Mouse (Mus musculus): ENCODE data around the gene Tars2. TPM values are rescaled to one million over a fixed set of nuclear protein-coding genes. Genes with fewer than 3 reads are reported as not detected.
"Not testable (repeated sequence)": the region's sequence is repeated elsewhere in the genome, so short reads cannot be mapped to it uniquely, and the experiment has no call there.

The Tars2 gene
- polyA plus RNA-seq, 1 experiment from 2014 or later: 49.6 TPM

DNA sequence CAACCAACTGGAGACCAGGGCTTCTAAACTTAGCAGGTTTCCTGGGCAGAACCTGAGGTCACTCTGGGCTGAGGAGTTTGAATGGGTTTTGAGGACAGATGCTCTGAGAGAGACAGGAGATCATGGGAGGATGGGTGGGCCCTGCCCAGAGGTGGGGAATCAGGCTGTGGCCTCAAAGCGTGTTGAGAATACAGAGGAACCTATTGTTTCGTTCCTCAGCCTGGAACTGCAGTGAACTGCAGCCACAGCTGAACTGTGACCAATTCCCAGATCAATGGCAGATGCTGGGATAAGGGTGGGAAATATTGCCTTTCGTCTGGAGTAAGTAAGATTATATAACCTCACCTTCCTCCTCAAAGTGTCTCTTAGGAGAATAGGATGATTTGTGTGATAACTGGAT lies 64.2 kb downstream of the Tars2 start:
- ATAC-seq (ENCODE audit: low FRiP score) (no peak), DNase-seq (ENCODE audit: low spot score, missing footprints) (no peak)
- H3K4me1 ChIP-seq (ENCODE audit: control insufficient read depth, insufficient read depth, low read length): peaks cover 5% of the 10 kb centered on the region
- H3K9ac ChIP-seq (ENCODE audit: low read length): no peak overlapping the region
- H3K4me2 ChIP-seq: no peak overlapping the region
- no peak overlapping the region for H3K4me3 ChIP-seq (ENCODE audit: low read depth, low read length)
- no peaks in the 10 kb centered on the region for H3K27me3 ChIP-seq (ENCODE audit: control insufficient read depth, insufficient read depth, low read length)
- WGBS: 36% methylated on average over 3 of the region's 3 CpGs
- H3K27ac ChIP-seq (ENCODE audit: low read depth, low read length): no peak overlapping the region
- no peaks in the 10 kb centered on the region for H3K9me3 ChIP-seq (ENCODE audit: control insufficient read depth, low read length)
- no peaks in the 10 kb centered on the region for H3K36me3 ChIP-seq (ENCODE audit: control insufficient read depth, insufficient read depth, low read length)

DNA sequence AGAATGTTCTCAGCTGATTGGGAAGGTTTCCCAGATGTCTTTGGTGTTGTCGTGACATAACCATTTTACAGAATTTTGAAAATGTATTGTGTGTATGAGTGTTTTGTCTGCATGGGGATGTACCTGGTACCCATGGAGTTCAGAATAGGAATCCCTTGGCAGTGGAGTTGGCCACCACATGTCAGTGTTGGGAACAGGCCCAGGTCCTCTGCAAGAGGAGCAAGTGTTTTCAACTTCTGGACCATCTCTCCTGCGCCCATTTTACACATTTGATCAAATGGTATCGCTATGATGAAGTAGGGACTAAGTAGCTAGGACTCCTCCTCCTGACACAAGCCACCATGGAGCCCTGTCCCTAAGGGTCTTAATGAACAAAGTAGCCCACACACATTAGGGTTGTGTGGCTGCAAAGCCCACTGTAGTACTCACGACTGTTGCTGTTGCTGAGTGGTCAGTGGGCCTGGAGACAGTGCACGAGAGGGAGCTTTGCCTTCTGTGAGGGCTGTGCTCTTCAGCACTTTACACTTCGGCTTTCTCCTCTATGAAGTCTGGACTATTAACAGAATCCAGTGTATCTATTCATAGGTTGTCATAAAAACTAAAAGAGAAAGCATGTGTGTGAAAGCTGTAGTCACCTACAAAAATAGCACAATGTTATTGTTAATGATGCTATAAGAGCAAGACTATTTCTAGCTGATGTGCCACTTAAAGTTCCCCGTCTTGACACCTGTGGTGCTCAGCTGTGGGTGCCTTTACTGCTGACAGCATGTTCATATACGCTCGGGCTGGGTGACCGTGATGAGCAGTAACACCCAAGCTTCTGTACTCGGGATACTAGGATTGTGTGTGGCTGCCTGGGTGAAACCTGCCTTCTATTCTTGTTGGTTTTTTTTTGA lies 65.0 kb downstream of the Tars2 start:
- no peaks in the 10 kb centered on the region for H3K36me3 ChIP-seq (ENCODE audit: control insufficient read depth, insufficient read depth, low read length)
- no peak for ATAC-seq (ENCODE audit: low FRiP score)
- H3K4me1 ChIP-seq (ENCODE audit: control insufficient read depth, insufficient read depth, low read length): peaks cover 5% of the 10 kb centered on the region
- no peak overlapping the region for H3K27ac ChIP-seq (ENCODE audit: low read depth, low read length)
- no peak overlapping the region for H3K4me2 ChIP-seq
- 91% methylated on average over 11 of the region's 11 CpGs for WGBS
- DNase-seq (ENCODE audit: low spot score, missing footprints): no peak
- H3K9me3 ChIP-seq (ENCODE audit: control insufficient read depth, low read length): no peaks in the 10 kb centered on the region
- no peak overlapping the region for H3K4me3 ChIP-seq (ENCODE audit: low read depth, low read length)
- H3K9ac ChIP-seq (ENCODE audit: low read length): no peak overlapping the region
- no peaks in the 10 kb centered on the region for H3K27me3 ChIP-seq (ENCODE audit: control insufficient read depth, insufficient read depth, low read length)

DNA sequence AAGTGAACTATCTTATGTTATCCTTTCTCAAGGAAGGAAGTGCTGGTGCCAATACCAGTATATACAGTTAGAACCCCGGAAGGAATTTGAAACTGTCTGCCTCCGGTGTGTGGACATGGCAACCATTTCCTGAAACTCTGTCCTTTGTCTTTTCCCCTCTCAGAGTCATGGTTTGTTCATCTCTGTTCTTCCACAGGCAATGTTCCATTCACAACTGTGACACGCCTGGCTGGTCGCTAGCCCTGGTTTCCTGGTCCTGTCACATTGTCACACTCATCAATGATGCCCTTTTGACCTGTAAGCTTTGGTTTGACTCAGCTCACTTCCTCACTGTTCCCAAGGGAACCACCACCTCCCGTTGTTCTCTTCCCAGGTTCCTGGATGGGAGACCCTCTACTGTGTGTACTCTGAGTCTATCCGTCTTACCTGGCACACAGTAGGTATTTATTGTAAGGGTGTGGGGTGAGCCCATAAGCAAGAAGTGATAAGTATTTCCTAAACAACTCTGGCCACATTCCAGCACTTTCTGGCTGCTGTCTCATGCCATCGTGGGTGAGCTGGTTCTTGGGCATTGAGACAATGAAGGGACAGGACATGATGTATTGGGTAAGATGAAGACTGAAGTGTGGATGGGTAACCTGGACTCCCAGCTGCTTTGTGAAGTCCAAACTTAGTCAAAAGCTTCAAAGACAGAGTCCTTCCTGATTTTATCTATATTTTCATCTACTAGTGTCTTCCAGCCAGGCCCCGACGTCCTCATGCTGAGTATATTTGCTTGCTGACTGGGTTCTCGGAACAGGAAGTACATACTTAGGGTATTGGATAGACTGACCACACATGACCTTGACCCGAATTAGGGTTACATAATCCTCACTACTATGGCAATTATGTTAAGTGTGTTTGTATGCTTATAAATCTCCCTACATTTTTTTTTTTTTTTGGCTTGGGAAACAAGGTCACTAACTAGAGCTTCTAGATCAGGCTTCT lies 65.9 kb downstream of the Tars2 start:
- 70% methylated on average over 11 of the region's 11 CpGs for WGBS
- H3K9me3 ChIP-seq (ENCODE audit: control insufficient read depth, low read length): no peaks in the 10 kb centered on the region
- no peaks in the 10 kb centered on the region for H3K27me3 ChIP-seq (ENCODE audit: control insufficient read depth, insufficient read depth, low read length)
- H3K4me2 ChIP-seq: no peak overlapping the region
- H3K9ac ChIP-seq (ENCODE audit: low read length): no peak overlapping the region
- H3K4me1 ChIP-seq (ENCODE audit: control insufficient read depth, insufficient read depth, low read length): peaks cover 5% of the 10 kb centered on the region
- H3K36me3 ChIP-seq (ENCODE audit: control insufficient read depth, insufficient read depth, low read length): no peaks in the 10 kb centered on the region
- H3K4me3 ChIP-seq (ENCODE audit: low read depth, low read length): no peak overlapping the region
- ATAC-seq (ENCODE audit: low FRiP score): no peak
- DNase-seq (ENCODE audit: low spot score, missing footprints): no peak
- no peak overlapping the region for H3K27ac ChIP-seq (ENCODE audit: low read depth, low read length)

DNA sequence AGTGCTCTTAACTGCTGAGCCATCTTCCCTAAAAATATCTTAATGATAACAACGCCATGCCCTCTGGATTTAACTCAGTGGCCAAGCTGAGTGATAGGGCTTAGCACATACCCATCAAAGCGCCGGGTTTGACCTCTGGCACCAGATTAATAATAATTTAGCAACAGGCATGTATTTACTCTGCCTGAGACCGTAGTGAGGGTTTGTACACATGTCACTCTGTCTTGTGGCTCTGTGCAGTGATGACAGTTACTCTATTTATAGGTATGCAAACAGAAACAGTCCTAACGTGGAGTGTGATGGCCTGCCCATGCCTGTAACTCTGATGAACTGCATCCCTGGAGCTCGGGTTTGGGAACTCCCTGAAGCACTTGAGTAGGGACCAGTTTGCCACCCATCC lies 67.3 kb downstream of the Tars2 start:
- no peak overlapping the region for H3K4me3 ChIP-seq (ENCODE audit: low read depth, low read length)
- H3K27me3 ChIP-seq (ENCODE audit: control insufficient read depth, insufficient read depth, low read length): no peaks in the 10 kb centered on the region
- DNase-seq (ENCODE audit: low spot score, missing footprints) (no peak), ATAC-seq (ENCODE audit: low FRiP score) (no peak)
- no peaks in the 10 kb centered on the region for H3K36me3 ChIP-seq (ENCODE audit: control insufficient read depth, insufficient read depth, low read length)
- no peak overlapping the region for H3K9ac ChIP-seq (ENCODE audit: low read length)
- H3K27ac ChIP-seq (ENCODE audit: low read depth, low read length): no peak overlapping the region
- H3K9me3 ChIP-seq (ENCODE audit: control insufficient read depth, low read length): no peaks in the 10 kb centered on the region
- H3K4me2 ChIP-seq: no peak overlapping the region
- H3K4me1 ChIP-seq (ENCODE audit: control insufficient read depth, insufficient read depth, low read length): peaks cover 8% of the 10 kb centered on the region
- WGBS: 82% methylated on average over 6 of the region's 6 CpGs

DNA sequence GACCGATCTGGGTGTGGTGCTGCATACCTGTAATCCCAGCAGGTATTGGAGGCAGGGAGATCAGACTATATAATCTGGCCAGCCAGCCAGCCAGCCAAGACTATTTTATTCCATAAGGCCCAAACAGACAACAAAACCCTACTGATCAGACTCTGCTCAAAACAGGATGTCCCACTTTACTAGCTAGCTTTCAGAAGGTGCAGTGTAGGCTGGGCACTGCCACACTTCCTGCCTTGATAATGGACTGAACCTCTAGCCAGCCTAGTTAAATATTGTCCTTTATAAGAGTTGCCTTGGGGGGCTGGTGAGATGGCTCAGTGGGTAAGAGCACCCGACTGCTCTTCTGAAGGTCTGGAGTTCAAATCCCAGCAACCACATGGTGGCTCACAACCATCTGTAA lies 69.5 kb downstream of the Tars2 start:
- H3K9me3 ChIP-seq (ENCODE audit: control insufficient read depth, low read length); H3K27ac ChIP-seq (ENCODE audit: low read depth, low read length); DNase-seq (ENCODE audit: low spot score, missing footprints); H3K4me3 ChIP-seq (ENCODE audit: low read depth, low read length); ATAC-seq (ENCODE audit: low FRiP score); H3K27me3 ChIP-seq (ENCODE audit: control insufficient read depth, insufficient read depth, low read length); H3K36me3 ChIP-seq (ENCODE audit: control insufficient read depth, insufficient read depth, low read length); H3K9ac ChIP-seq (ENCODE audit: low read length); H3K4me2 ChIP-seq: not testable (repeated sequence)
- WGBS: 98% methylated on average over 2 of the region's 2 CpGs
- peaks cover 15% of the 10 kb centered on the region for H3K4me1 ChIP-seq (ENCODE audit: control insufficient read depth, insufficient read depth, low read length)

Small RNAs within 50 kb of the gene (microRNA-seq; reads per million reads assigned to microRNA genes)
- not detected for gene Mir7014

Other genes starting within 250 kb of the Tars2 start
- gene Ctss, start 233.4 kb downstream of the Tars2 start, polyA plus RNA-seq (2014; fragmentation: Nextera tagmentation; extraction: Ambion mirVana): 10.2 TPM in 2 replicates
- not detected in 2 replicates for gene Hormad1, start 200.5 kb downstream of the Tars2 start, polyA plus RNA-seq (2014; fragmentation: Nextera tagmentation; extraction: Ambion mirVana)
- gene Golph3l, start 171.3 kb downstream of the Tars2 start, polyA plus RNA-seq (2014; fragmentation: Nextera tagmentation; extraction: Ambion mirVana): 41.8 and 45.1 TPM in 2 replicates
- gene Ensa, start 135.2 kb downstream of the Tars2 start, polyA plus RNA-seq (2014; fragmentation: Nextera tagmentation; extraction: Ambion mirVana): 88.1 and 93.2 TPM in 2 replicates
- 74.1 and 79.9 TPM in 2 replicates for gene Mcl1, start 101.4 kb downstream of the Tars2 start, polyA plus RNA-seq (2014; fragmentation: Nextera tagmentation; extraction: Ambion mirVana)
- 0.28 and 0.52 TPM in 2 replicates for gene Adamtsl4, start 72.3 kb downstream of the Tars2 start, polyA plus RNA-seq (2014; fragmentation: Nextera tagmentation; extraction: Ambion mirVana)
- gene Ecm1, start 20.6 kb downstream of the Tars2 start, polyA plus RNA-seq (2014; fragmentation: Nextera tagmentation; extraction: Ambion mirVana): 15.4 and 18.0 TPM in 2 replicates
- gene Rprd2, start 58.7 kb upstream of the Tars2 start, polyA plus RNA-seq (2014; fragmentation: Nextera tagmentation; extraction: Ambion mirVana): 22.4 and 22.9 TPM in 2 replicates
- 65.3 and 69.6 TPM in 2 replicates for gene Prpf3, start 95.7 kb upstream of the Tars2 start, polyA plus RNA-seq (2014; fragmentation: Nextera tagmentation; extraction: Ambion mirVana)
- gene Mrps21, start 111.3 kb upstream of the Tars2 start, polyA plus RNA-seq (2014; fragmentation: Nextera tagmentation; extraction: Ambion mirVana): 343 and 356 TPM in 2 replicates
- 4.5 and 4.6 TPM in 2 replicates for gene Ciart, start 122.0 kb upstream of the Tars2 start, polyA plus RNA-seq (2014; fragmentation: Nextera tagmentation; extraction: Ambion mirVana)
- 8.5 and 8.9 TPM in 2 replicates for gene BC028528, start 131.8 kb upstream of the Tars2 start, polyA plus RNA-seq (2014; fragmentation: Nextera tagmentation; extraction: Ambion mirVana)
- 32.5 and 34.3 TPM in 2 replicates for gene Aph1a, start 133.8 kb upstream of the Tars2 start, polyA plus RNA-seq (2014; fragmentation: Nextera tagmentation; extraction: Ambion mirVana)
- 32.1 and 33.4 TPM in 2 replicates for gene Car14, start 144.5 kb upstream of the Tars2 start, polyA plus RNA-seq (2014; fragmentation: Nextera tagmentation; extraction: Ambion mirVana)
- 149 and 151 TPM in 2 replicates for gene Anp32e, start 169.0 kb upstream of the Tars2 start, polyA plus RNA-seq (2014; fragmentation: Nextera tagmentation; extraction: Ambion mirVana)
- 62.9 and 70.7 TPM in 2 replicates for gene Plekho1, start 235.8 kb upstream of the Tars2 start, polyA plus RNA-seq (2014; fragmentation: Nextera tagmentation; extraction: Ambion mirVana)